Mouse (Mus musculus): ENCODE measurements around the gene Maats1.

GRCm38 (mm10) chr16:38379088-38379487 lies 37.1 kb upstream of the Maats1 start:
- no peak for TF ChIP-seq CTCF (IDR thresholded peaks at IDR 0.05; ENCODE audit: low read depth)
- TF ChIP-seq EP300 (IDR thresholded peaks at IDR 0.05; ENCODE audit: low read depth), result no peak

Data from liver, postnatal 0 days (tissue).